Mouse (Mus musculus) layer of hippocampus, postnatal 25 days (tissue): ENCODE results near the gene Olfr569. TPM values are rescaled to one million over a fixed set of nuclear protein-coding genes. Genes with fewer than 3 reads are reported as not detected.
A peak's percentile ranks its signal among the peaks of the same experiment; 100 is the strongest.

Experiments used
- DNase-seq, 2 experiments: peaks; one replicate each; pipeline ENCODE4 v3.0.0; 2022; ENCODE audit warnings: mixed read lengths in 2 of 2, low spot score in 1 of 2; ENCODE audit errors: extremely low spot score in 1 of 2
- total RNA-seq, 2 experiments: library from RNA; stranded (reverse); gene quantifications; 2 replicates each; pipeline ENCODE4 v1.2.3; 2021

Gene Olfr569
- total RNA-seq = not detected

DNA sequence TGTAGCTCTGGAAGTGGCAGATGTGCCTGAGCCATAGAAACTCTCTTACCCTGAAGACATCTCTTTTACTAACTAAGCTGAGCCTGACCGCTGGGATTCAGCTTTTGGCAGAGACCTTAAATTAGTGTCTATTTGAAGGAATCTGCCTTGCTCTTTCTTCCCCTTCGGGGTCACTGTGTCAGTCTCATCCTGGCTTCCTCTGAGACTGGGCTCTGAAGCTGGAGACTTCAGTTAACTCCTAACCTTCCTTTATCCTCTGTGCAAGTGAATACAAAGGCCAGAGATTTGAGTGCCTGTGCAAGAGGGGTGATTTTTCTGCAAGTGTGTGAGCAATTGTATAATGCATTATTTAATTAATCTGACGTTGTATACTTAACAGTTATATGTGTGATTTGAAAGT lies at the start of gene Olfr569:
Olfr569 (minus strand) TSS at position 101 of the 400 bp plus-strand sequence.
- DNase-seq = no peak

DNA sequence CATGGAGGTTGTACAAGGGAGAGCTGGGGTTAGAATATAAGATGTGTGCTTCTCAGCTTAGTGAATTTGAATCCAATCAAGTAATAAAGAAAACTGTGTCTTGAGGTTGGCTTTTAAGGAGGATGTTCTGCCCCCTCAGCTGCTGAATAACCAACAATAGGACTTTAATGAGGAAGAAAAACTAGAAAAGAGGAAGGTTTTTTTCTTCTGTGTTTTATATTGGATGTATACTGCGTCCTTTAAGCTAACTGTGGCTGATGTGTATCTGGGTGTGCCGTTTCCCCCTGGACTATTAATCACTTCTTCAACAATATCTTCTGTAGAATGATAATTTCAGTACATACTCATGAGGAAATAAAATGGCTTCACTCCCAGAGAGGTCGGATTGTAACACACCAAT lies 36.4 kb upstream of the Olfr569 start:
- DNase-seq = no peak

DNA sequence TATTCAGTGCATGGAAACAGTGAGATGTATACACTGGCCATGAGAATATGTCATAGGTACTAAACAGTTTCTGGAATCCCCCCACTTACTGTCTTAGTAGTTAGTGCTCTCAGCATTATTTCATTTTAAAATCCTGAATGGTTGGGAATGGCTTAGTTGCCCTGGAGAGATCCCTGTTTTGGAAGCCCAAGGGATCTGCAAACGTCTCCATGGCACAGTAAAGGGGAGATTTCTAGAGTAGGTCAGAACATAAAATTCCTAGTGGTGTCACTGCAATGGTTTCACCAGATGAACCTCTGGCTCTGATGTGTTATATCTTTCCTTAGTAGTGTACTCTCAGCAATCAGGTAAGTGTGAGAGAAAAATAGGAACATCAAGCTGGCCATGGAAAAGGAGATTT lies 33.4 kb upstream of the Olfr569 start, which contains the start of gene Olfr572:
Olfr572 (plus strand) TSS at position 301 of the 400 bp plus-strand sequence.
- DNase-seq = no peak

GRCm38 (mm10) chr7:102919632-102920031 lies 28.9 kb upstream of the Olfr569 start:
- peak in 1 of 2 experiments; percentile 7 for DNase-seq

- no peak for DNase-seq
Observed at GRCm38 (mm10) chr7:102917032-102917875, 26.6 kb upstream of the Olfr569 start, which contains the start of gene Olfr571. Gene Olfr571 (minus strand): TSS chr7:102917536.

- no peak for DNase-seq
Observed at GRCm38 (mm10) chr7:102916405-102916804, 25.7 kb upstream of the Olfr569 start.

- no peak for DNase-seq
Observed at GRCm38 (mm10) chr7:102915261-102915660, 24.6 kb upstream of the Olfr569 start.

DNA sequence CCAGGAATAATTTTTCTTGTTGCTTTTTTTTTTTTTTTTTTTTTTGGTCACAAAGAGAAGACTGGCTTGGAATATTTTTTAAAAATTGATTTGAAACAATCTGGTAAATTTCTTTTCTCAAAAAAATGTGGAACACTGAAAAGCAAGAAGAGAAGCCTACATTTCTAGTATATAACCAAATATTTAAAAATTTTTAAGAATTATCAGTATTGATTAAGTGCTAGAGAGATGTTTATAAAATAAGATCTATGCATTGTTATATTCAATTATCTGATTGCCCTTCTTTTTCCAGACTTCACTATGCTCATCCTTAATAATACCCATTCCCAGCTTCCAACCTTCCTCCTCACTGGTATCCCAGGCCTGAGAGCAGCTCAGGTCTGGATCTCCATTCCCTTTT lies 13.9 kb downstream of the Olfr569 start, which contains the start of gene Olfr568:
Olfr568 (plus strand) TSS at position 301 of the 400 bp plus-strand sequence.
- no peak for DNase-seq

DNA sequence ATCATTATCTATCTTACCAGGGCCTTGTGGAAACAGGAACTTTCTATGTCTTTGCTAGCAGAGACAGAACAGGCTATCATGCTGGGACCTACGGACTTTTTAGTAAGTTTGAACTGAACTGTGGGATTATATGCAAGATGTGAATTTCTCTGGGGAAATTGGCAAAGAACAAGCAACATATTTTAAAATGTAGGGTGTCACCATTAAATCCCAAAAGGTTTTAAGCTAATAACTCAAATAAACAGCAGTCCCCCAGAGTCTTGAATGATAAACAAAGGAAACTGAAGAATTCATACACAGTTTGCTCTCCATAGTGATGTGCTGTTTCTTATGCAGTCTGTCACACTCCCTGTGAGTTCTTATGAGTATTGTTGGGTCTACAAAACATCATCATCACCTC lies 32.0 kb downstream of the Olfr569 start, which contains the start of gene Olfr566:
Olfr566 (minus strand) TSS at position 101 of the 400 bp plus-strand sequence.
- no peak for DNase-seq

GRCm38 (mm10) chr7:102855807-102856206 lies 34.9 kb downstream of the Olfr569 start:
- no peak for DNase-seq

Other genes starting within 250 kb of the Olfr569 start
- not detected for gene Olfr555, start 232.1 kb downstream of the Olfr569 start, total RNA-seq
- gene Olfr556, start 226.0 kb downstream of the Olfr569 start, total RNA-seq = under 1 TPM in 1 of 2 experiments, not detected in 1; 0.10 TPM
- 1 to 10 TPM; 4.5 to 7.6 TPM for gene Trim68, start 203.6 kb downstream of the Olfr569 start, total RNA-seq
- not detected for gene Olfr557, start 195.0 kb downstream of the Olfr569 start, total RNA-seq
- under 1 TPM; 0.49 TPM for gene Olfr558, start 188.7 kb downstream of the Olfr569 start, total RNA-seq
- gene Olfr33, start 171.8 kb downstream of the Olfr569 start, total RNA-seq = not detected
- not detected for gene Olfr559, start 163.4 kb downstream of the Olfr569 start, total RNA-seq
- gene Olfr560, start 131.5 kb downstream of the Olfr569 start, total RNA-seq = not detected
- under 1 TPM in 1 of 2 experiments, not detected in 1; 0.12 TPM for gene Olfr78, start 131.4 kb downstream of the Olfr569 start, total RNA-seq
- not detected for gene Olfr561, start 119.7 kb downstream of the Olfr569 start, total RNA-seq
- gene Olfr564, start 87.4 kb downstream of the Olfr569 start, total RNA-seq = not detected
- not detected for gene Olfr566, start 32.1 kb downstream of the Olfr569 start, total RNA-seq
- gene Olfr568, start 13.8 kb downstream of the Olfr569 start, total RNA-seq = not detected
- gene Olfr570, start 3.7 kb upstream of the Olfr569 start, total RNA-seq = not detected
- gene Olfr571, start 26.7 kb upstream of the Olfr569 start, total RNA-seq = under 1 TPM in 1 of 2 experiments, not detected in 1; 0.05 TPM
- not detected for gene Olfr572, start 33.5 kb upstream of the Olfr569 start, total RNA-seq
- not detected for gene Olfr573-ps1, start 51.7 kb upstream of the Olfr569 start, total RNA-seq
- not detected for gene Olfr574, start 57.6 kb upstream of the Olfr569 start, total RNA-seq
- gene Olfr575, start 67.9 kb upstream of the Olfr569 start, total RNA-seq = not detected
- not detected for gene Olfr576, start 71.8 kb upstream of the Olfr569 start, total RNA-seq
- not detected for gene Olfr577, start 85.1 kb upstream of the Olfr569 start, total RNA-seq
- gene Olfr578, start 98.4 kb upstream of the Olfr569 start, total RNA-seq = not detected
- not detected for gene Olfr582, start 147.1 kb upstream of the Olfr569 start, total RNA-seq
- gene Olfr583, start 160.4 kb upstream of the Olfr569 start, total RNA-seq = not detected
- not detected for gene Olfr584, start 191.0 kb upstream of the Olfr569 start, total RNA-seq
- not detected for gene Olfr585, start 206.8 kb upstream of the Olfr569 start, total RNA-seq
- gene Olfr586, start 234.8 kb upstream of the Olfr569 start, total RNA-seq = not detected
- gene Olfr588-ps1, start 250.0 kb upstream of the Olfr569 start, total RNA-seq = not detected